Mouse (Mus musculus) forebrain, embryonic 10.5 days (tissue): ENCODE results near the gene Olfr160. TPM values are rescaled to one million over a fixed set of nuclear protein-coding genes. Genes with fewer than 3 reads are reported as not detected.

Experiments
- DNase-seq: peaks from one replicate; pipeline ENCODE4 v3.0.0-alpha.2; 2017; ENCODE audit warnings: low spot score; ENCODE audit errors: extremely low spot score
- H3K27ac ChIP-seq: fragments of 300-500 bp; sonication (generic); 2 replicates; pipeline ENCODE4 v1.5.1; 2016; ENCODE audit warnings: mild to moderate bottlenecking
- H3K27me3 ChIP-seq: fragments of 300-500 bp; sonication (generic); 2 replicates; pipeline ENCODE4 v1.6.1; 2016; ENCODE audit warnings: mild to moderate bottlenecking; ENCODE audit not compliant: poor library complexity, severe bottlenecking
- H3K36me3 ChIP-seq: fragments of 300-500 bp; sonication (generic); replicated peaks from 2 replicates; pipeline ENCODE4 v1.6.1; 2016; ENCODE audit warnings: mild to moderate bottlenecking, moderate library complexity
- H3K4me1 ChIP-seq: fragments of 300-500 bp; sonication (generic); 2 replicates; pipeline ENCODE4 v1.6.1; 2016
- H3K4me3 ChIP-seq: fragments of 300-500 bp; sonication (generic); 2 replicates; pipeline ENCODE4 v1.5.1; 2016; ENCODE audit warnings: mild to moderate bottlenecking, moderate library complexity
- H3K9me3 ChIP-seq: fragments of 300-500 bp; sonication (generic); 2 replicates; pipeline ENCODE4 v1.6.1; 2016; ENCODE audit warnings: mild to moderate bottlenecking, moderate library complexity
- WGBS: fragments of 180-500 bp; shearing (Covaris S2); methylation state at CpG from one replicate; pipeline ENCODE4 v1.1.7; 2016; 5-methylcytosine and 5-hydroxymethylcytosine counted together
- polyA plus RNA-seq: library from polyadenylated mRNA; unstranded; fragments of >200 nt; fragmentation: Nextera tagmentation; extraction: Ambion mirVana; gene quantifications from 2 replicates; pipeline ENCODE4 v1.2.1, GENCODE M21; 2016

Gene Olfr160
- not detected in 2 replicates for polyA plus RNA-seq

GRCm38 (mm10) chr9:37716150-37716549 lies at the start of gene Olfr160:
Gene Olfr160, minus strand, starts transcription at chr9:37716250.
- H3K27me3 ChIP-seq, result no peaks in the 10 kb centered on the region
- no peaks in the 10 kb centered on the region for H3K36me3 ChIP-seq
- no peak for DNase-seq
- WGBS, result 94% methylated on average over 1 of the region's 1 CpGs
- H3K4me3 ChIP-seq, result no peak within 1 kb of the TSS
- no peak within 1 kb of the TSS for H3K27ac ChIP-seq
- no peaks in the 10 kb centered on the region for H3K9me3 ChIP-seq
- H3K4me1 ChIP-seq, result no peaks in the 10 kb centered on the region

- H3K4me3 ChIP-seq, result no peak overlapping the region
- no peak overlapping the region for H3K27ac ChIP-seq
- 65% methylated on average over 2 of the region's 2 CpGs for whole genome bisulfite sequencing
- DNase-seq, result no peak
- no peaks in the 10 kb centered on the region for H3K9me3 ChIP-seq
- no peaks in the 10 kb centered on the region for H3K27me3 ChIP-seq
- H3K36me3 ChIP-seq, result no peaks in the 10 kb centered on the region
- no peaks in the 10 kb centered on the region for H3K4me1 ChIP-seq
These were observed 46.5 kb upstream of the Olfr160 start for GRCm38 (mm10) chr9:37762541-37762940.

GRCm38 (mm10) chr9:37761728-37762127 lies 45.7 kb upstream of the Olfr160 start:
- Histone ChIP-seq H3K36me3 (no peaks in the 10 kb centered on the region), H3K4me1 (no peaks in the 10 kb centered on the region), H3K27me3 (no peaks in the 10 kb centered on the region), H3K27ac (no peak overlapping the region), H3K4me3 (no peak overlapping the region), H3K9me3 (no peaks in the 10 kb centered on the region)
- 92% methylated on average over 2 of the region's 2 CpGs for whole genome bisulfite sequencing
- no peak for DNase-seq

- WGBS, result 63% methylated on average over 4 of the region's 4 CpGs
- H3K4me3 ChIP-seq, result no peak overlapping the region
- no peak for DNase-seq
- H3K4me1 ChIP-seq, result peaks cover 13% of the 10 kb centered on the region
- no peaks in the 10 kb centered on the region for H3K36me3 ChIP-seq
- no peaks in the 10 kb centered on the region for H3K27me3 ChIP-seq
- H3K27ac ChIP-seq, result no peak overlapping the region
- no peaks in the 10 kb centered on the region for H3K9me3 ChIP-seq
These were observed 36.0 kb upstream of the Olfr160 start for GRCm38 (mm10) chr9:37752006-37752405.

GRCm38 (mm10) chr9:37751467-37751866 lies 35.4 kb upstream of the Olfr160 start:
- Histone ChIP-seq H3K4me1 (peaks cover 13% of the 10 kb centered on the region), H3K36me3 (no peaks in the 10 kb centered on the region), H3K27ac (no peak overlapping the region), H3K27me3 (no peaks in the 10 kb centered on the region), H3K9me3 (no peaks in the 10 kb centered on the region), H3K4me3 (no peak overlapping the region)
- DNase-seq, result no peak
- WGBS, result 66% methylated on average over 2 of the region's 2 CpGs

- peak; percentile 20 for DNase-seq
- H3K27ac ChIP-seq, result peak overlapping the region; percentile 74
- H3K9me3 ChIP-seq, result no peaks in the 10 kb centered on the region
- no peak overlapping the region for H3K4me3 ChIP-seq
- peaks cover 13% of the 10 kb centered on the region for H3K4me1 ChIP-seq
- 24% methylated on average over 7 of the region's 7 CpGs for WGBS
- no peaks in the 10 kb centered on the region for H3K36me3 ChIP-seq
- no peaks in the 10 kb centered on the region for H3K27me3 ChIP-seq
These were observed 34.4 kb upstream of the Olfr160 start for GRCm38 (mm10) chr9:37750319-37751075.

- DNase-seq, result no peak
- no peaks in the 10 kb centered on the region for H3K9me3 ChIP-seq
- H3K27me3 ChIP-seq, result no peaks in the 10 kb centered on the region
- no peak within 1 kb of the TSS for H3K4me3 ChIP-seq
- no peaks in the 10 kb centered on the region for H3K36me3 ChIP-seq
- peaks cover 1% of the 10 kb centered on the region for H3K4me1 ChIP-seq
- no peak within 1 kb of the TSS for H3K27ac ChIP-seq
These were observed 28.8 kb upstream of the Olfr160 start, which contains the start of gene Olfr874 for GRCm38 (mm10) chr9:37744806-37745205. Gene Olfr874, plus strand, starts transcription at chr9:37745106.

- no peaks in the 10 kb centered on the region for H3K4me1 ChIP-seq
- H3K36me3 ChIP-seq, result no peaks in the 10 kb centered on the region
- no peak overlapping the region for H3K4me3 ChIP-seq
- WGBS, result 95% methylated on average over 1 of the region's 1 CpGs
- H3K27me3 ChIP-seq, result no peaks in the 10 kb centered on the region
- H3K27ac ChIP-seq, result no peak overlapping the region
- H3K9me3 ChIP-seq, result no peaks in the 10 kb centered on the region
- no peak for DNase-seq
These were observed 18.3 kb upstream of the Olfr160 start for GRCm38 (mm10) chr9:37734310-37734709.

GRCm38 (mm10) chr9:37689970-37690686 lies 25.9 kb downstream of the Olfr160 start:
- H3K27ac ChIP-seq, result no peak overlapping the region
- H3K4me3 ChIP-seq, result no peak overlapping the region
- 40% methylated on average over 5 of the region's 5 CpGs for WGBS
- H3K4me1 ChIP-seq, result no peaks in the 10 kb centered on the region
- no peaks in the 10 kb centered on the region for H3K36me3 ChIP-seq
- H3K27me3 ChIP-seq, result no peaks in the 10 kb centered on the region
- no peak for DNase-seq
- H3K9me3 ChIP-seq, result no peaks in the 10 kb centered on the region

GRCm38 (mm10) chr9:37687941-37688303 lies 28.1 kb downstream of the Olfr160 start:
- DNase-seq, result no peak
- Histone ChIP-seq H3K27ac (no peak overlapping the region), H3K27me3 (no peaks in the 10 kb centered on the region), H3K4me1 (no peaks in the 10 kb centered on the region), H3K36me3 (no peaks in the 10 kb centered on the region), H3K9me3 (no peaks in the 10 kb centered on the region), H3K4me3 (no peak overlapping the region)
- WGBS, result 51% methylated on average over 3 of the region's 3 CpGs

- H3K27ac ChIP-seq, result no peak overlapping the region
- no peaks in the 10 kb centered on the region for H3K4me1 ChIP-seq
- 81% methylated on average over 3 of the region's 3 CpGs for WGBS
- DNase-seq, result no peak
- H3K27me3 ChIP-seq, result no peaks in the 10 kb centered on the region
- no peaks in the 10 kb centered on the region for H3K9me3 ChIP-seq
- H3K36me3 ChIP-seq, result no peaks in the 10 kb centered on the region
- H3K4me3 ChIP-seq, result no peak overlapping the region
These were observed 28.6 kb downstream of the Olfr160 start for GRCm38 (mm10) chr9:37687288-37687940.

- no peaks in the 10 kb centered on the region for H3K27me3 ChIP-seq
- H3K4me1 ChIP-seq, result no peaks in the 10 kb centered on the region
- no peak overlapping the region for H3K4me3 ChIP-seq
- no peak for DNase-seq
- no peaks in the 10 kb centered on the region for H3K36me3 ChIP-seq
- no peaks in the 10 kb centered on the region for H3K9me3 ChIP-seq
- 92% methylated on average over 1 of the region's 1 CpGs for WGBS
- H3K27ac ChIP-seq, result no peak overlapping the region
These were observed 34.9 kb downstream of the Olfr160 start for GRCm38 (mm10) chr9:37681123-37681522.

GRCm38 (mm10) chr9:37675287-37675686 lies 40.8 kb downstream of the Olfr160 start:
- Histone ChIP-seq H3K4me3 (no peak overlapping the region), H3K27me3 (no peaks in the 10 kb centered on the region), H3K27ac (no peak overlapping the region), H3K9me3 (0 out of 2 replicates have a peak, but pooled peaks cover 3% of the 10 kb centered on the region), H3K36me3 (no peaks in the 10 kb centered on the region), H3K4me1 (no peaks in the 10 kb centered on the region)
- no peak for DNase-seq
- WGBS, result 90% methylated on average over 4 of the region's 4 CpGs
